Mouse (Mus musculus) left cerebral cortex, adult 11 months (tissue): Measurements from ENCODE around the gene Arl15.
A peak's percentile ranks its signal among the peaks of the same experiment; 100 is the strongest.

ENCODE experiments used
- DNase-seq: peaks from one replicate; pipeline ENCODE4 v3.0.0; 2022; ENCODE audit warnings: low spot score

The Arl15 gene

DNA sequence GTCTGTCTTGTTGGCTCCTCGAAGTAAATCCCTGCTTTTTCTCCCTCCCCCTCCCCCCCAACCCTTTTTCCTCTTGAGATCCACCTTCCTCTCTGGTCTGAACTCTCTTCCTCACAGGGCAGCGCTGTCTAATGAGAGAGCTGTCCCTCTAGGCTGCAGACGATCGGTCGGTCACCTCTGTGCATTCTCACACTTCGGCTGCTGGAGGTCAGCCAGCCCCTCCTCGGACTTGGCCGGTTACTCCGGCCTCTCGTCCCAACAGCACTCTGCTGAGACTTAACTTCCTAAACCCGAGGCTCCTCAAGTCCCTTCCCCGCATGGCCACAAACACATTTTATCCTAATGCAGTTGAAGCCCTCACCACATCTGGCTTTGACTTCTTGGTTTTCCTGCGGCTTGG is 77.5 kb downstream of the Arl15 start:
- DNase-seq = no peak

DNA sequence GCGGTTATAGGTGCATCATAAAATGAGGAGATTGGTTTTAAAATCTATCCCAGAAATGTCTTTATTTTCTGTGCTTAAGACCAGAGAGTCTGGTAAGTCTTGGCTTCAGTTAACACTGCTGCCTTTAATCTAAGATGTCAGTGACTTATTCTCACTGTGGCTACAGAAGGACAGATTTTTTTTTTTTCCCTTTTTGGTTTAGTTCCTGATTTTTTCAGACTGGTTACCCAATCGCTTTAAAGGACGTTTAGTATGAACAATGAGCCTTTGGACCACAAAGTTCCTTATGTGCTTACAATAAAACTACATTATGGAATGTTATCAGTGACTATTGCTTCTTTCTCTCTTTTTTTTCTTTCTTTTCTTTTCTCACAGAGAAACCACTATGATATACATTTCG is 81.4 kb downstream of the Arl15 start:
- no peak for DNase-seq

DNA sequence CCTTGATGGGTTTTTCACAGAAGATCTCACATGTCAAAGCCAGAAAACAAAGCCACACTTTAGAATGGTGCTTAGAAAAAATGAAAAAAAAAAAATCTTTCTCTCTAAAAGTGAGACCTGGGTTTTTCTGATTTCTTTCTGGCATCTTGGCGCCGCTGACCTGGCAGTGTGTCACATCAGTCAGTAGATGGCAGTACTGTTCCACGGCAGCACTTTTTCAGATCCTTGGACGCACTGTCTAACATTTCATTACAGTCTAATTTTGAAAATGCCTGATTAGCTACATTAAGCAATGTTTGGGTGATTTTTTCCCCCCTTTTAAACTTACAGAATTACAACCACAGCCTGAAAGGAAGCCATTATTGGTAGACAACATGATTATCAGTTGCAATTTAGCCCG is 83.1 kb downstream of the Arl15 start:
- peak; percentile 30 for DNase-seq

DNA sequence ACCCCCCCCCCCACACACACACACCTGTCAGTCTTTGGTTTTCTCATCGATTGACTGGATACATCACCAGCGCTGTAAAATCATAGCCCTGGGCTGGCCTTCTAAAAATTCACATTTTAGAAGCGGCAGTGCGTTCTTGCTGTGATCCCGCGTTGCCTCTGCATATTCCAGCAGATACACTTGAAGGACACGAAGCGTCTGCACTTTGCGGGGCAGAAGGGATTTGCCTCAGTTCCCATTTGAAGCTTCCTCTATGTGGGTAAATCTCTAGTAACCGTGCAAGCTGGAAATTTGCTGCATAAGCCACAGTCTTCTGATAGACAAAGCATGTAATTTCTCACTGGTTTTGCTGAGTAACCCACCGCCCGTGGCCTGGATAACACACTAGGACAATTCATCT is 84.3 kb downstream of the Arl15 start:
- no peak for DNase-seq

DNA sequence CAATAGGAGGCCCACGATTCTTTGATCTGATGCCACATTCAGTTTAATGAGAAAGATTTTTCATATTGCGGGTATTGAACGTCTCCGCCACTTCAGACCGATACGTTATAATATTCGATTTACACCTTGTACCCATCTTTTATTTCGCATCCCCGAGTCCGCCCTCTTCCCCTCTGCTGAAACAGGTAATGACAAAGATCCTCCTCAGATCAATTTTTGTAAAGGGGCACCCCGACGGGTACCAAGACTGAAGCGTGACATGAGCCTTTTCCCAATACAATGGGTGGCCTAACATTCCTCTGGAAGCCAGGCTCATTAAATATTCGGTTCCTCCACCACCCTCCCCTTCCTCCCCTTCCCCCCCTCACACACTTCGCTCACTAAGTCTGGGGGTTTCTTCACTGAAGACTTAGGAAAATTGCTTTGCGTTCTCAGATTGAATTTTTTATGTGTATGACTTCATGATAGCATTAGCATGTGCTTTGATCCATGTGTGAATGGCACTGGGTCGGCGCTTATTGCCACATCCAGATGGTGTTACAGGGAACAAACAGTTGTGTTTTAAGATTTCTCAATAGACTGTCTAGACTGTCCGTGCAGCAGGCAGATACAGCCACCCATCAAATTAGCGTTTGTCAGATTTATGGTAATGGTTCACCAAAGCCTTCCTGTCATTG is 85.5 kb downstream of the Arl15 start:
- DNase-seq = no peak

DNA sequence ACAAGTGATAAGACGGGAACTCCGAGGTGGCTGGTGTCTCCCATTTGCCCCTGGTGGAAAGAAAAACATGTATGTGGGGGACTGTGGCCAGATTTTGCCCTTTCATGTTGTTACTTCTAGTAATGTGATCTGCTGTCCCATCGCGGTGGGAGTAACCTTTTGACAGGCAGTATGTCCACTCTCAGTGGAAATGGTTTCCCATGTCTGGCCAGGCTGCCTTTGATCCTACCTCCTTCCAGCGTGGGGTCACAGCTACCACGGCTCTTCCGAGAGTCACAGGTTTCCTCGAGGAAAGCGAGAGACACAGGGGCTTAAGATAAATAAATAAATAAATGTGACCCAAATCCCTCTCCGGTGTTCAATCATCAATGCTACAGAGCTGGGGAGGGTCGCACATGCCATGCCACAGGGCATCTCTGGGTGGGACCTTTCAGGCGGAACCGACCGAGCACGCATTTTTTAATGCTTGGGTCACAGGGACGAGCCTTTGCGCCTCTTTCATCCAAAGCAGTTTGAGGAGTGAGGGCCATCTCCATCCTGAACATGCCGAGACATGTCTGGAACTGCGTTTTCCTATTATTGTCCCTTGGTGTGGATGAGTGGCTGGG is 86.4 kb downstream of the Arl15 start:
- no peak for DNase-seq

DNA sequence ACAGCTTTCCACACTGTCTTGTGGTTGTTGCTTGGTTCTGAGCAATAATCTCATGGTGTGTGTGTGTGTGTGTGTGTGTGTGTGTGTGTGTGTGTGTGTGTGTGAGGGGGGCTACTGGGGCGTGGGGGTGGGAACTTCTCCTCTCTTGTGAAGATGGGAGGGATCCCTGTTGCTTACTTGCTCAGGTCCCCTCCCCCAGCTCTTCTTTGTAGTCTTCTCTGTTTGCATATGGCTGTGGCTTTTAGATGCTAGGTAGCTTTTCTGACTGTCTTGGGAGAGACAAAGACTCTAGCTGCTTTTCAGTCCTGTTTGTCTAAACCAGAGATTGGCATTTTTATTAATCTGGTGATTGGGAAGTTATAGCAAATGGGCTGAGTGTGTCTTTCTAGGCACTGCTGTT is 88.7 kb downstream of the Arl15 start:
- no peak for DNase-seq

DNA sequence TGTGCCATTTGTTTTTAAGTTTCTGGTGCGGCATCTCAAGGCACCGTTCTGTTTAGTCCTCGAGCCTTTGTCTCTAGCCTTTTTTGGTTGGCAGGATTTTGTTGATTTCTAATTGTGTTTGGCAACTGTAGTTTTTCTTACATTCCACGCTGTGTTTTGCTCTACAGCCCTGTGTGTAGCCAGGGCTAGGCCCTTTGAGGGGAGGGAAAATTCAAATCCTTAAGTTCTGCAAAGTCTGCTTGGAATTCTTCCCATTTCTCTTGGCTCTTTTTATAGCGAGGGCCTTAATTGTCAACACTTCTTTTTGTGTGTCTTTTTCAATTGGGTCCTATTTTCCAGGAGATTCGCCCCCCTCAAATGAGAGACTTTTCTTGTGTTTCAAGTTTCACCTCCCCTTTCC is 92.8 kb downstream of the Arl15 start:
- DNase-seq = no peak

DNA sequence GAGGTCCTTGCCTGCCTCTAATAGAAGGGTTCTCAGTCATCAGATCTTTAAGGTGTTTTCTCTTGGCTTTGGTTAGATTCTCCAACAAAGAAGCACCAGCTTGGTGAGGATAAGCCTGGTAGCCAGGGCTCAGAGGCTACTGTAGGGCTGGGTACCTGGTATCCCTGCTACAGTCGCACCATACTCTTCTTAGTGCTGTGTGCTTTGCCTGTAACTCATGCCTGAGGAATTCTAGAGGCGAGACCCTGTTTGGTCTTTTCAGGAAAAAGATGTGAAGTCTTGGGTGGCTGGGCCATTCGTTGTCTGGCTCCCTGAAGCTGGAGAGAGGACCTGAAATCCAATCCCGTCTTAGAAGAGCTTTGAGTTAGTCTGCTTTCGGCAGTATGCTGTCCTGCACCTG is 93.8 kb downstream of the Arl15 start:
- no peak for DNase-seq

DNA sequence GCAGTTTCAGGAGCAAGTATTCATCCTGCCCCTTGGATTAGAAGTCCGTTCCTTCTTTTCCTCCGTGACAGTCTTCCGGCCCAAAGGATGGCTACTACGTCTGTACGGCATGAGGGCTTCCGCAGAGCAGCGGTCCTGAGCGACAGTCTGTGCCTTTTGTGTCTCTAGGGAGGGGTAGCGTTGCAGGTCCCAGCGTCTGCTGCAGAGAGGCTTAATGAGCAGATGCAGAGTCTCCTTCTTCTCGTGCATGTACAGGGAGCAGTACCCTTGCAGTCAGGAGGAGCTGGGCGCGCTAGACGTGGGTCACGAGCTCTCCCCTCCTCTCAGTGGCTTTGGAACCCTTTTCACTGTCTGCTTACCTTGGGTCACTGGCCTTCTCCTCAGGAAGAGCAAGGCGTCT is 94.4 kb downstream of the Arl15 start:
- DNase-seq = no peak

DNA sequence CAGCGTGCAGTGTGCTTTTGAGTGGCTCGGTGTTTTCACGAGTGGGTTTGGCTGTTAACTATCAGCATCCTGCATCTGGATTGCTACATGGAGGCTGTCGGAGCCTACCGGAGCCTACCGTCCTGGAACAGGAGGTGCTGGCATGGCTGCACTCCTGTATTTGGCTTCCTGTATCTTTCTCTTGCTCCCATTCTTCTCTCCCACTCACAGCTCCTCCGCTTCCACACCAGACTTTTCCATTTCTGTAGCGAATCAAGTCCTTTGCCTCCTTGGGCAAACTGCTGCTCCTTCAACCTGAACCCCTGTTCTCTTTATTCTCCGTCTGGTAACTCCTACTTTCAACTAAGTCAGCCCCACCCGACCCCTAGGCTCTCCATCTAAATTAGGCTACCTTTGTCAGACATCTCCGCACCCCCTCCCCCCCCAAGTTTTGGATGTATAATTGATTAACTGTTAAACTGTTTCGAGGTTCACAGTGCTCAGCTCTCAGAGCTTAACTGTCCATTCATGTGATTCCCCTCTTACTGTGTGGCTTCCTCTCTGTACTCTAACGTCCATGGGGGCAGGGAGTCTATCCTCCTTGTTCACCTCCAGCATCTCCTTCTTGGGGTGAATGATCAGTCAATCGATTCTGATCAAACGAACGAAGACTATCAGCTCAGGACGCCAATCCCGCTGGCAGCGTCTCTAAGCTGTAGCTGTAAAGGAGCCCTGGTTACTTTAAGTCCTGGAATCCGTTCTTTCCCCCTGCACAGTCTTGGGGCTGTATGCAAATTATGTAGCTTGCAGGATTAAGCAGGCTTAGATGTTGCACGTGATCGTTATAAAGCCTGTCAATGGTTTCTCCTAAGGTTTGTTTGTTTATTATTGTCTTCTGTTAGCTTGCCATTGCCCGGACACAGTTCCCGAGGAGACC is 95.1 kb downstream of the Arl15 start:
- DNase-seq = no peak

DNA sequence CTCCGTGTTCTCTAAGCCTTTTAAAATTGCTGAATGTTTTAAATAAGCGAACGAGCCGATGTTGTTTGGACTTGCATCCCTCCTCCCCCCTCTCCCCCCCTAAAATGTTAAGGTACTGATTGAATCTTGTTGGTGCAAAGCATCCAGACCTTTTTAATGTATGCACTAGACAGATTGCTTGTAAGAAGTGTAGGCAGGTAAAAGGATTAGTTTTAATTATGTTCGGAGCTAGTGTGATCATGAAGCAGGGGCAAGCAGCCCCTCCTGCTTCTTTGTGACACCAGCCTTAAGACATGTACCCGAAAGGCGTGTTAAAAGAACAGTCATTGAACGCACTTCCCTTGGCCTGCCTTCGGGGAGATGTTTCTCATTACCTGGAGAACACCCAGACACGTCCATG is 102.4 kb downstream of the Arl15 start:
- no peak for DNase-seq

DNA sequence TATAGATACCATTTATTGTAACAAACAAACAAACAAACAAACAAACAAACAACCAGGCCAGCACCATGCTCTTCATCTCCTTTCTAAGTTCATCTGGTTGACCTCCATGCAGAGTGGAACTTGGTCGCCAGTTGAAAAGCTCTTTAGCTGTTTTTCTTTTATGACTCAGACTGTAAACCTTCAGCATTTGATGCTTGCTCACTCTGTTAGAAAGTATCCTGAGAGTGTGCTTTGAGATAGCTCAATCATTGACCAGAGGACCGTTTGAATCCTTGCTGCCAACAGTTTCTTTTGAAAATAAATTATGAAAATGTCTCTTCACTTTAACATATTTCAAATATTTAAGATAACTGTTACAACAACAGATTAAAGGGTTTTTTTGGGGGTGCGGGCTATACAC is 103.2 kb downstream of the Arl15 start:
- no peak for DNase-seq

DNA sequence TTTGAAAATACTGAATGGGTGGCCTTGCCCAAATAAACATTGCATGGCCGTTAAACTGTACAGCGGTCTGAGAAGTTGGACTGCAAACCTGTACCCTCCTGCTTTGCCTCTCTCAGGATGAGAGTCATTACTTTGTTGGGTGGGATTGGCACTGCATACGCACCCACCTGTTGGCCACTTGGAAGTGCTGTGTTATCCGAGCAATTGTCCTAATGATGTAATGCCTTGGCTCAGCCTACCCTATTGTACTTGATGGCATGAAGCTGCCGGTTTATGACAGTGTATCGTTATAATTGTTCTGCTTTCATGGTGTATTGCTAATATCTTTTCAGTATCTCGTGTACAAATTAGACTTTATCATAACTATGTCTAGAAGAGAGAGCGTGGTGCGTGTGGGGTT is 103.6 kb downstream of the Arl15 start:
- DNase-seq = no peak

DNA sequence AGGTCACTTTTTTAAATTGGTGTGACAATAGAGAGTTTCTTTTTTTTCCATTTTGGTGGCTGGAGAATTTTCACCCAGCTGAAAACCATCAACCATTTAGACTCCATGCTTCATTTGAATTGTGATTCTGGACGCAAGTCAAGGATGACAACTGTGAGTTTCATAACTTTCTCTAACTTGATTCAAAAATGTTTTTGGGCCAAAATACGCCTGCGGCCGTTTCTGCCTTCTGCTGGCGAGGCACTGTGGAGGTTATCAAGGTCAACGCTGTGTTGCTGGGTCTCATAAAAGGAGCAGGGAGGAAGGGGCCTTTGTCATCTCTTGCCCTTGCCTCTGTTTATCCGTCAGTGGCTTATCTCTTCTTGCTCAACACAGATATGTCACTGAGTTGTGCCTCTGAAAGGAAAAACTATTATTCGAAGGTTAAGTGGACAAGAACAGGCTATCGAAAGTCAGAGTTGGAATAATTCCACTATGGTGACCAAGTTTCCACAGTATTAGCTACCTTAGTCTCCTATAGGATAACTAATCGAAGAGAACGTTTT is 106.8 kb downstream of the Arl15 start:
- no peak for DNase-seq

DNA sequence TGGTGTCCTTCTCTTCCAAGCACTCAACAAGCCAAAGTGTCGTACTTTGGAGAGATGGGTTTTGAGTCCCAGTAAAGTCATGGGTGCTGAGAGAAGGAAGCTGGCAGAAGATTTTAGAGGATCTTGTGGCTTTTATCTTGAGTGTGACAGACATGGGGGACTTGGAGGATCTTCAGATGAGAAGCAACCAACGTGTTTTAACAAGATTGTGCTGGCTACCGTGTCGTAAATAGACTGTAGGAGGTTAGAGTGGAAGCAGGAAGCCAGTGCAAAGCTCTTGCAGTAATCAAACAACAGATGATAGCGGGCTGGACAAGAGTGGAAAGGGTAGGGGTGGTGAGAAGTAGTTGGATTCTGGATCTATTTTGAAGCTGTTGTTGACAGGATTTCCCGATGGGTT is 109.0 kb downstream of the Arl15 start:
- DNase-seq = no peak

DNA sequence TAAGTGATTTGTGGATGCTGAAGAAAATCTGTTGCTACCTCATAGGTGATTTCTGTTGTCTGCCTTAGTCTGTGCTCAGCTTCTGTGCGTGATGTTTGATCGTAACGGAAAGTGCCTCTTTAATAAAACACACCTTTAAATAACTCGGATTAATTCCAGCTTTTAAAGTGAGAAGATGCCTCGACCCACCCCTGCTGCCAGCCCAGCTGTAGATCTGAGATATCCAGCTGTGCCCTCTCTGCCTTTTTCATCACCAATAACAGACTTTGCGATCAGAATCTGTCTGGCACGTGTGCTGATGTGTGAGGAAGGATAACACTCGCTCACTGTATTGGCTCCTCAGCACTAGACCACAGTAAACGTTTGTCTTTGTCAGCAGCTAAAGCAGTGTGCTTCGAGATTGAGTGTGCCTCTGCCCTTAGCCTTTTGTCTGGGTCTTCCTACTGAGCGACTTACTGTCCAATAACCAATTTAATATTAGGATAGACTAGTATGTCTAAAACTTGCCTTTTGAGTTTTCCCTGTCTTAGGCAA is 117.7 kb downstream of the Arl15 start:
- no peak for DNase-seq

DNA sequence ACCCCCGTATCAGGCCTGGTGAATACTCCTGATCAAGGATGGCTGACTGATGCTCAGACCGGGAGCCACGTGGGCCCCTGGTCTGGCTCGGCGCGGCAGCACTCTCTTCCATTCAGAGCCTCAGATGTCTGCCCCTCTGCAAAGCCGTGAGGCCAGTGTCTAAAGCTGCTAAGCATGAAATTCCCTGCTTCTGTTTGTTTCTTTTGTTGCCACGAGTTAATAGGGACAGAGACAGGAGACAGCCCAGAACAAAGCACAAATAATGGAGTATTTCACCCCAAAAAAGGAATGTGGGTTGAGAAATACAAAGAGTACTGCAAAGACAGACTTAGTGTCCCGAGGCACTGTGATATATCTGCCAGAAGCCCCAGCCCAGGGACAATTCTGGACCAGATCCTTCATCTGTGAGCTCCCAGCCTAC is 120.3 kb downstream of the Arl15 start:
- no peak for DNase-seq

DNA sequence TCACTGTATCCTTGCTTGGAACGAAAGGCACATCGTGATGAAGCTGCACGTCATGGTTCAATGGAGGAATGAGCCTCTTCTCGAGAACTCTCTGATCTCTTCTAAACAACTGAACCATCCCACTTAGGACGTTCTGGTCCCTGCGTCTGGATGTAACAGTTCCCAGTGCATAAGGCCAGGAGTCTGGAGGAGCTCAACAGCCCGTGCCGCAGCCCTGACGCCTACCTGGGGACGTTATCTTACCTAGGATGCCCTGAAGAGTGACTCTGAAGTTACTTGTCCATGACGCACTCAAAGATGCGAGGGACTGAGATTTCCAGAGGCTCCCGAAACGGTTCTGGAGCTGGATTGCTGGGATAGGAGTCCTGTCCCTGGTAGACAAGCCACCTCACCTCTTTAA is 121.4 kb downstream of the Arl15 start:
- DNase-seq = no peak

DNA sequence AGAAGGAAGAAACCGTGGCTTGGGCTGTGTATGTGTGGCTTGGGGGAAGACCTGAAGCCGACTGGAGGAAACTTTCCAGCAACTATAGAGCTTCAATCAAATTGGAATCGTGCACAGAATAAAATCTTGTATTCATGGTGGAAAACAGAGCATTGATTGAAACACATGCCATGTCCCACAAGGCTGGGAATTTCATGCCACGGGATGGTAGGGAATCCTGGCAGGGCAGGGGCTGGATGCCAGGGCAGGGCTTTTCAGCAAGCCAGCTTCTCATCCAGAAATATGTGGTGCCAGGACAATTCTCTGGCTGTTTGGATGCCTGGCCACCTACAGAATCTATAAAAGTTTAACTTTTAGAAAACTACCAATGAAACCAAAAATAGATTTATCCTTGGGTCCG is 122.5 kb downstream of the Arl15 start:
- no peak for DNase-seq

DNA sequence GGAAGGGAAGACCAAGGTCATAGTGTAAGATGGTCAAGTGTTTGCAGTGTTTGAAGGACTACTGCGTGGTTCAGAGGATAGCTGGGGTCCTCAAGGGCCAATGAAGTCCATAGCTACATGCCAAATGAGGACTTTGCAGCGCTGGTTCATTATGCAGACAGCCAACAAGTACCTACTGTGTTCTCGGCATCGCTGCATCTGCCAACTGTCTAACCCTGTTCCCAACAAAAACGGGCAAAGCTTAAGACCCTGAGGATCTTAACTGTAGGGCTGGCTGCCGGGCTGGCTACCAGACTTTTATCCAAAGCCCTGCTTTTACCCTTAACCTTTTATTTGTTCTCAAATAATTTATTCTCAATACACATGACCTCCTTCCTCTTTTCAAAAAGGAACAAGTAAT is 123.1 kb downstream of the Arl15 start:
- no peak for DNase-seq

DNA sequence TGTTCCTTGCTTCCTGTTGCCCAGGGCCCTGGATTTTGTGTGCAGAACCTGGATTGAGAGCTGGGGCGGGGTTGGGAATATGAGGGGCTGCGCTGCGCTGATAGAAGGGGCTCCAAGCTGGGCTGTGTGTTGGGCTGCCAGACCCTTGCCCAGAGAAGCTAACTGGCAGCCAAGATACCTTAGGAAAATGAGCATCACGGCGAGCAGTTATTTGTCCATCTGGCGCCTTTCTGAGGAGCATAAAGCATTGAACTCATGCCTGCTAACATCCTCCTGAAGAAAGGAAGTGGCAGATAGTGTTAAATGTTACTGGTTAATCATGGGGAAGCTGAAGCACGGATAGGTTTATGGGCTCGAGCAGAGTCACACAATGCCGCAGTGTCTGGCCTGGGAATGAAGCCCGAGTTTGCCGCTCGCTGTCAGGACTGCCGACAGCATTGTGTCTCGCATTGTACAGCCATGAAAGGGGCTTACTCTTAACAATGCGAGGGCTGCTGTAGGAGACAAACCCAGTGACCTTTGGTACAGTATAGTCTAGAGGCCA is 123.6 kb downstream of the Arl15 start:
- DNase-seq = no peak
